Mouse (Mus musculus) MEL-GATA-1-ER (cell line): ENCODE results near the gene H2-Q1.
A peak's percentile ranks its signal among the peaks of the same experiment; 100 is the strongest.
"Not testable (repeated sequence)": the region's sequence is repeated elsewhere in the genome, so short reads cannot be mapped to it uniquely, and the experiment has no call there.

Source experiments
- DNase-seq: peaks from one replicate; pipeline ENCODE4 v3.0.0-alpha.2; 2012; ENCODE audit warnings: low read depth; ENCODE audit errors: extremely low read depth

Gene H2-Q1

GRCm38 (mm10) chr17:35320327-35321081 is at the start of gene H2-Q1:
TSS of gene H2-Q1 (plus strand) at chr17:35320405.
- no peak for DNase-seq

DNA sequence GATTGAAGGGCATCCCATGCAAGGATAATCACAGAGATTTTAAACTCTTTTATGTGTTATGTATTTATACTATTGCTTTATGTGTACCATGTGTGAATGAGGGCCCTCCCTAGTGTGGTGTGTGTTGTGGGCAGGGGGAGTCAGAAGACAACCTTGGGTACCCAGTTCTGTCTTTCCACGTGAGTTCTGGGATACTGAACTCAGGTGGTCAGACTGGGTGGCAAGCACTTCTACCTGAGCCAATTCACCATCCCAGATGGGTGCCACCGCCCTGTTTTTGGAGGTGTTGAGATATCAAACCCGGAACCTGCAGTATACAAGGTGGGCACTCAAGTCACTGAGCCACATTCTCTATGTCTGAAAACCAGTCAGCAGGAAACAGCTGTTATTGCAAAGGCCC is 48.0 kb upstream of the H2-Q1 start:
- DNase-seq: no peak

- DNase-seq: peak; percentile 62
Observed at GRCm38 (mm10) chr17:35274770-35275169, 45.4 kb upstream of the H2-Q1 start.

DNA sequence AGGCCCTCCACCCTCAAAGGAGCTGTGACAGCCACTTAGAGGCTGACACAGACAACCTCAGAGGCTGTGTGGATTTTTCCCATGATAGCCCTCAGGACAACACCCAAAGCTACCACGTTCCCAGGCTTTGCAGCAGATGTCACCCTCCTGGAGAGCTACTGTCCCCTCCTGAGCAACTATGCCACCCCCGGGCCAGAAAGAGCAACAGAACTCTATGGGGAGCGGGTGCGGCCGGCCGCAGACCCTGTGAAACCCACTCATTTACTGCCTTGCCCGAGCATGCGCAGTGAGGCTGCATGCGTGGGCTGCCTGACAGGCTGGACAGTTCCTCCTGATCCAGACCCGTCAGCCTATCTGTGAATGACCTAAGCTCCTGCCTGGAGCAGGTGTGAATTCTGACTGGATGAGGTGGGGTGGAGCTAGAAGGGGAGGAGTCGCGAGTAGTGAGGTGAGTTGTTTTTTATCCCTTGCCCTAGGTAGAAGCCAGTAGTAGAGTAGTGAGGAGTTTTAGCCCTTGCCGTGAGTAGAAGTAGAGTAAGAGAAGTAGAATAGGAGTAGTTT is 43.8 kb upstream of the H2-Q1 start:
- DNase-seq: no peak

- DNase-seq: no peak
Observed at GRCm38 (mm10) chr17:35278049-35278448, 42.2 kb upstream of the H2-Q1 start.

DNA sequence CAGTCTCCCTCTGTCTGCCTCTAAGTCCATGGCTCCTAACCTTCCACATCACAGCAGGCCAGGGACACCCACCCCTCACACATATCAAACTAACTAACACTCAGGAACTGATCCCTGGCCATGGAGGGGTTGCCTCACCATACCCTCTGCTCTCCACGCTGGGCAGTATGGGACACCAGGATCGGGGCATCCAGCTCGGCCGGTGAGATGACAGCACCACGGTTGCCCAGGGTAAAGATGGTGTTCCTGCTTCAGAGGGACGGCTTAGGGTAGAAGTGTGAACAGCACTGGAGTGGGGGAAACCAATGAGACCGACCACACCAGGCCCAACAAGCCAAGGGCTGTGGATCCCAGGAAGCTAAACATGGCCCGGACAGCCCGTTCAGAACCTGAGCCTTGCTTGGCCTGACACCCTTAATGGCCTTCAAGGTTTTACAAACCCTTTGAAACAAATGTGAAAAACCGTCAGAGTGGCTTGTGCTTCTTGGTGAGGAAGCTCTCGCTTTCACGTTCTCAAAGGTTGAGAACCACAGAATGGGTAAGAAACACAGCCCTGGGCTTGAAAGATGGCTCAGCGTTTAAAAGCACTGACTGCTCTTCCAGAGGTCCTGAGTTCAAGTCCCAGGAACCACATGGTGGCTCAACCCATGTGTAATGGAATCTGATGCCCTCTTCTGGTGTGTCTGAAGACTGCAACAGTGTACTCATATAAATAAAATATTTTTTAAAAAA is 41.1 kb upstream of the H2-Q1 start:
- no peak for DNase-seq

- DNase-seq: no peak
Observed at GRCm38 (mm10) chr17:35280276-35280675, 39.9 kb upstream of the H2-Q1 start.

DNA sequence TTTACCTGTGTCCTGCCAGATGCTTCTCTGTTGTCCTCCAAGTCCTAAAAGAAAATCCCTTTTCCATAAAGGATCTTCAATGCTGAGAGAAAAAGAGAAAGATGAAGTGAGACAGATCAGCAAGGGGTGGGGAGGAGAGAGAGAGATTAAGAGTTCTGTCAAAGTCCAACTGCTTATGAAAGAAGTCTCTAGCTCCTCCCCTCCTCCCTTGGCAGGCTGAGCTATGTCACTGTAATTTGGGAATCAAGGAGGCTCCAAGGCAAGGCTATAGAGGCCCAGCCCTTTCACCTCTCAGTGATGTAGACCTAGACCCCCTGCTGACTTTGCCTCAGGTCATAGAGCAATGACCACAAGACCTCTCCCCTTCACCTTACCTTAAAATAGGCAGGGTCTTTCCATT is 34.8 kb upstream of the H2-Q1 start:
- DNase-seq: no peak

GRCm38 (mm10) chr17:35295796-35296195 is 24.4 kb upstream of the H2-Q1 start:
- DNase-seq: peak; percentile 24

GRCm38 (mm10) chr17:35300261-35300945 is 19.8 kb upstream of the H2-Q1 start:
- not testable (repeated sequence) for DNase-seq

- DNase-seq: peak; percentile 83
Observed at GRCm38 (mm10) chr17:35301645-35302258, 18.5 kb upstream of the H2-Q1 start.

- DNase-seq: no peak
Observed at GRCm38 (mm10) chr17:35303271-35303670, 16.9 kb upstream of the H2-Q1 start.

DNA sequence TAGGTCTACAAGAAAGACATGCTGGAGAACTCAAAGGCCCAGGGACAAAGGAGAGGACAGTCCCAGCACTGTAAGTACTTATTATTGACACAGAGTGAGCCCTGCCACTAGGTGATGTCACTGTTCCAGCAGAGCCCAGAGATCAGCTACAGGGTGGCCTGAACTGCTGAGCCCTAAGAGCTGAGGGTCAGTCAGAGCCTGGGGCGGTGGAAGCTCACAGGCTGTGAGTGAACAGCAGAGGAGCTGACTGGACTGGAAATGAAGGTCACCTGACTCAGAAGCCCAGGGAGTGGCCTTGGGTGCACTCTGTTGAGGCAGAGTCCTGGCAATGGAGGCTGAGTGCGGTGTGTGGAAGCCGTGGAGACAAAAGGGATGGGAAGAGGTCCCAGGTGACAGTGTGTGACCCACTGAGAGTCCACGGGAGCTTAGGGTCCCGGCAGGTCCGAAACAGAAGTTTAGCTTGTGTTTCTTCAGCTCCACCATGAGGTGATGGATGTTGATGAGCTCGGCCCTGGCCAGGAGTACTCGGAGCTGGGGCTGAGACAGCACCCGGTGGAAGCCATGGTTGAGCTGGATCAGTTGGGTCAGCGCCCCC is 16.4 kb upstream of the H2-Q1 start:
- DNase-seq: no peak

GRCm38 (mm10) chr17:35304478-35304877 is 15.7 kb upstream of the H2-Q1 start:
- DNase-seq: no peak

DNA sequence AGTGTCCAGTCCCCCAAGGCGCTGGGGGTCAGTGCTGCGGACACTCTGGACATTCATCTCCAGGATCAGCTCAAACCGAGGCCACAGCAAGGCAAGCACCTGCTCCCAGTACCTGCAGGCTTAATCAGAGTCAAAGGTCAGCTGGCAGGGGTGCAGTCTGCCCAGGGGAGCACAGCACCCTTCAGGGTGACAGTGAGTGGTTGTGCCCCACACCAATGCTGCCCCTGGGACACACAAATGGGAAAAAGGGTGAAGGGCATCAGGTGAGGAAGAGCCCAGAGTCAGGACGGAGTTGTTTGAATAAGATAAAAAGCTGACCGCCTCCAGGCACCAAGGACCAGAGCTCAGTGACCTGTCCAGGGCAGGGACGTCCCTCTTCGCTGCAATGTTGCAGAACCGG is 15.3 kb upstream of the H2-Q1 start:
- not testable (repeated sequence) for DNase-seq

DNA sequence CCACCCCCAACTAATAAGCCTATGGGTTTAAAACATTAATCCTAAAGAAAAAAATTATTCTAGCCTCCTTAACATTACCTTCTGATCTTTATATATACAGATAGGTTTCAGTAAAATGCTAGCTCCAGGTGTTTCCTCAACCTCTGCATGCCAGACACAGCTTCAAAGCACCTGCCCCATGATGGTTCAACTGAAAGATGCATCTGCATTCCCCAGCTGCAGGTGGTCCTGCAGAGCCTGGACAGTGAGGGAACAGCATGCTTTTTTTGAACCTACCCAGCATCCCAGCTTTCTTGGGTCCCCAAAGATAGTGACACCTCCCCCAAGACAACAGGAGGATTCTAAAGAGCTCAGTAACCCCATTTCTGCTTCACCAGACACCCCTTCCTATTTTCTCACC is 1.5 kb upstream of the H2-Q1 start:
- DNase-seq: no peak

DNA sequence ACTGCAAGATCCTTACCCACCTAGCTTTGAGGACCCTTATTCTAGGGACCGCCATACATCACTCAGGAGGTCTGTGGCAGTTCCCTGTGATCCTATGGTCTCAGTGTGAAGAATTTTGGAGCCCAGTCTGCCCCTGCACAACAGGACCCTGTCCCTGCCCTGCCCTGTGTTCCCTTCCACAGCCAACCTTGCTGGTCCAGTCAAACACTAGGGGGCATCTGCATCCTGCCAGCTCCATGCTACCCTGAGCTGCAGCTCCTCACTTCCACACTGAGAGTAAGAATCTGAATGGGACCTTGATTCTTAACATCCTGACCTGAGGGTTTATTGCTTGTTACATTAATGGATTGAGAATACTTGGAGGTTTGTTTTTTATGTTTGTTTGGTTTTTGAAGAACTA is 4.9 kb downstream of the H2-Q1 start:
- not testable (repeated sequence) for DNase-seq

DNA sequence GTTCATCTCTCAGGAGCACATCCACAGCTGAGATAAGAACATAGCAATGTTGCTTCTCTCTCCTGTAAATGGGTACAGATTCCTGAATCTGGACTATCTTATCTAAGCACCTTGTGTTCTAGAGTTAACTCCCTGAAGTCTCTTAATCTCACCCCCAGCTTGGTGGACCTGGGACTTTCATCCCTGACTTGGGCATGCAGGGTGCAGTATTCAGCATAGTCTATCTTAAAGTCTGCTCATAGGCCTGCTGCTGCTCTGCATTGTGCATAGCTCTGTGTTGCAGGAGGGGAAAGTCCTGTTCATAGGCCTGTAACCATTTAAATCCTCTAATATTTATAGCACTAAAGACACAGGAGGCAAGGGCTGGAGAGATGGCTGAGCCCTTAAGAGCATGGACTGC is 5.8 kb downstream of the H2-Q1 start:
- not testable (repeated sequence) for DNase-seq

DNA sequence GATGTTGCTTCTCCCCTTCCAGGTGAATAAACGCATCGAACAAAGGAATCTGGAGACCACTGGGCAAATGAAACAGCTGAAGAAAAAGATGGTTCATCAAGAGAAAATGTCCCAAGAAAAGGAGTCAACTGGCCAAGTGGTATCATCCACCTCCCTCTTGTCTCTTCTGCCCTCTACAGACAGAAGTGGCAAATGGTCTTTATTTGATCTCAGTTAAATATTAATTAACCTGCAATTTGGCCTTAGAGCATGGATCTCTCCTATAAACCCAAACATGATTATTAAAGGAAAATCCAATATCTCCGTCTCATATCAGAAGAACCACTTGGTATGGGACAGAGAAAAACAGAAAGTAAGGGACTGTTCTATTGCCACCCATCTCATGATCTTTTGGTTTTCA is 9.5 kb downstream of the H2-Q1 start:
- DNase-seq: not testable (repeated sequence)

GRCm38 (mm10) chr17:35331546-35331945 is 11.3 kb downstream of the H2-Q1 start:
- not testable (repeated sequence) for DNase-seq

GRCm38 (mm10) chr17:35342071-35342671 is 22.0 kb downstream of the H2-Q1 start, which contains the start of gene H2-Q2:
TSS of gene H2-Q2 (plus strand) at chr17:35342242.
- DNase-seq: no peak
